Comparison of ENCODE assay signal across 24 mouse cellular contexts in the genomic region with DNA sequence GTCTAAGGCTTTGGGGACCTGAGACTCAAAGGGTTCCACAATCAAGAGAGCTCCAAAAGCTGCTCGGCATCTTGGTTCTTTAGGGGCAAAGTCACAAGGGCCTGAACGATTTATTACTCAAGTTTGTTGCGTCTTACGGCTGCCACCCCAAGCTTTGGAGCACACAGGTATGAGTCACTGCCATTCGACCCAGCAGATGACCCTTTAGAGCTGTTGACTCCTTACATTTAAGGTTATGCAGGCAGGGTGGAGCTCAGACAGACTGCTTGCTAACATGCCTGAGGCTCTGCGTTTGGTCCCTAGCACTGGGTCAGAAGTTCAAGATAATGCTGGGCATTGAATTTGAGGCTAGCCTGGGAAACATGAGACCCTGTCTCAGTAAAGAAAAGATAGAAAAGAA. TPM values are rescaled to one million over a fixed set of nuclear protein-coding genes. Genes with fewer than 3 reads are reported as not detected.
DNase-seq lines count a peak whose midpoint lies in the region; ATAC-seq and TF ChIP-seq lines count a peak whose summit lies in the region.
"Had no signal": no experiment of that assay in that cellular context is flagged by ENCODE, and none has a peak within 500 bp of the region (broad histone marks: within the 10 kb centered on the region; RNA-seq: fewer than 3 reads in every experiment).

No protein-coding gene starts in this region.

- no peaks in the 10 kb centered on the region for H3K9me3 ChIP-seq in hindbrain, embryonic 11.5 days (ENCODE audit: control insufficient read depth, low read length)
- H3K9me3 ChIP-seq in hindbrain, embryonic 14.5 days (ENCODE audit: control insufficient read depth, low read length): no peaks in the 10 kb centered on the region
- no peaks in the 10 kb centered on the region for H3K9me3 ChIP-seq in heart, embryonic 11.5 days (replicated peaks; ENCODE audit: control insufficient read depth, low read length)
- H3K9me3 ChIP-seq: embryonic facial prominence, embryonic 12.5 days; heart, embryonic 10.5 days; hindbrain, embryonic 12.5 days; liver, embryonic 13.5 days; midbrain, embryonic 15.5 days; neural tube, embryonic 13.5 days had no signal

- DNase-seq in testis, postnatal 14 days (ENCODE audit: low spot score): no peak
- peak; percentile 25 for DNase-seq in R1 (ENCODE audit: low read depth, low spot score)
- DNase-seq in hindbrain, embryonic 11.5 days (ENCODE audit: low spot score): no peak
- no peak for DNase-seq in hindbrain, embryonic 14.5 days (ENCODE audit: low spot score)
- DNase-seq: adrenal gland, postnatal 10 days; cerebellum, adult 18-20 months; cerebellum, postnatal 14 days; kidney, adult 9 months; layer of hippocampus, postnatal 36 days; liver, embryonic 13.5 days; lung, embryonic 14.5 days; lung, postnatal 36 days; retina, postnatal 1 day; thymus, postnatal 25 days had no signal

- H3K4me1 ChIP-seq in testis, adult 2 months (ENCODE audit: control insufficient read depth, insufficient read depth, low read length): peaks cover 11% of the 10 kb centered on the region
- H3K4me1 ChIP-seq in hindbrain, embryonic 11.5 days (replicated peaks; ENCODE audit: control insufficient read depth, insufficient read depth, low read length): 0 out of 2 replicates have a peak, but pooled peaks cover 2% of the 10 kb centered on the region
- H3K4me1 ChIP-seq in hindbrain, embryonic 14.5 days (replicated peaks; ENCODE audit: control insufficient read depth, insufficient read depth, low read length): peaks cover 6% of the 10 kb centered on the region; the same call in 1 of the 2 replicates
- H3K4me1 ChIP-seq in heart, embryonic 11.5 days (ENCODE audit: control insufficient read depth, insufficient read depth, low read length): no peaks in the 10 kb centered on the region

- no peak overlapping the region for H3K9ac ChIP-seq in hindbrain, embryonic 11.5 days (ENCODE audit: low read depth, low read length)
- no peak overlapping the region for H3K9ac ChIP-seq in hindbrain, embryonic 14.5 days
- H3K9ac ChIP-seq in heart, embryonic 11.5 days (ENCODE audit: low read depth, low read length): no peak overlapping the region
- H3K9ac ChIP-seq: embryonic facial prominence, embryonic 12.5 days; hindbrain, embryonic 12.5 days; liver, embryonic 13.5 days; lung, embryonic 14.5 days; midbrain, embryonic 15.5 days; neural tube, embryonic 13.5 days had no signal

- no peak for TF ChIP-seq CTCF in testis, adult 2 months (IDR thresholded peaks at IDR 0.05; ENCODE audit: control insufficient read depth, insufficient read depth, insufficient replicate concordance, low read depth, low read length)

- 77% methylated on average over 6 of the region's 6 CpGs for WGBS in hindbrain, embryonic 11.5 days
- WGBS in hindbrain, embryonic 14.5 days: 79% methylated on average over 6 of the region's 6 CpGs
- WGBS in heart, embryonic 11.5 days (ENCODE audit: insufficient replicate concordance): 70% methylated on average over 6 of the region's 6 CpGs

- no peaks in the 10 kb centered on the region for H3K79me2 ChIP-seq in myocyte (ENCODE audit: control insufficient read depth, insufficient read depth)

- H3K27ac ChIP-seq in testis, adult 2 months (ENCODE audit: control insufficient read depth, insufficient read depth, low read depth, low read length): 0 out of 2 replicates have a peak overlapping the region, but pooled peaks have one; percentile 31
- no peak overlapping the region for H3K27ac ChIP-seq in hindbrain, embryonic 11.5 days (ENCODE audit: low read depth, low read length)
- no peak overlapping the region for H3K27ac ChIP-seq in hindbrain, embryonic 14.5 days
- H3K27ac ChIP-seq in heart, embryonic 11.5 days (ENCODE audit: low read depth, low read length): no peak overlapping the region
- H3K27ac ChIP-seq: embryonic facial prominence, embryonic 12.5 days; heart, embryonic 10.5 days; hindbrain, embryonic 12.5 days; liver, embryonic 13.5 days; midbrain, embryonic 15.5 days; neural tube, embryonic 13.5 days had no signal

- TF ChIP-seq POLR2A in testis, adult 2 months (IDR thresholded peaks at IDR 0.05; ENCODE audit: control insufficient read depth, low read depth, low read length): no peak
- no peak for TF ChIP-seq POLR2A in myocyte (IDR thresholded peaks at IDR 0.05; ENCODE audit: insufficient read length, low read depth)

- no peak overlapping the region for H3K4me3 ChIP-seq in testis, adult 2 months (ENCODE audit: control insufficient read depth, low read depth, low read length)
- H3K4me3 ChIP-seq in myocyte: no peak overlapping the region
- no peak overlapping the region for H3K4me3 ChIP-seq in hindbrain, embryonic 11.5 days (ENCODE audit: low read depth, low read length)
- no peak overlapping the region for H3K4me3 ChIP-seq in hindbrain, embryonic 14.5 days (replicated peaks; ENCODE audit: low read length)
- H3K4me3 ChIP-seq in heart, embryonic 11.5 days (ENCODE audit: low read depth, low read length): no peak overlapping the region
- H3K4me3 ChIP-seq: embryonic facial prominence, embryonic 12.5 days; heart, embryonic 10.5 days; hindbrain, embryonic 12.5 days; liver, embryonic 13.5 days; midbrain, embryonic 15.5 days; neural tube, embryonic 13.5 days had no signal

- no peak for ATAC-seq in hindbrain, embryonic 11.5 days (ENCODE audit: low FRiP score)
- no peak for ATAC-seq in megakaryocyte progenitor cell, adult 5-6 weeks (replicated peaks; ENCODE audit: poor library complexity)
- no peak for ATAC-seq in hindbrain, embryonic 14.5 days (ENCODE audit: low FRiP score)
- ATAC-seq in heart, embryonic 11.5 days (replicated peaks; ENCODE audit: insufficient number of reproducible peaks, low FRiP score, low TSS enrichment): no peak
- ATAC-seq: midbrain, embryonic 15.5 days had no signal

- no peak overlapping the region for H3ac ChIP-seq in myocyte (ENCODE audit: control insufficient read depth, insufficient read length)

- no peaks in the 10 kb centered on the region for H3K36me3 ChIP-seq in testis, adult 2 months (ENCODE audit: control insufficient read depth, insufficient read depth, low read length)
- H3K36me3 ChIP-seq in myocyte (ENCODE audit: control insufficient read depth, insufficient read depth): peaks cover 6% of the 10 kb centered on the region
- peaks cover 3% of the 10 kb centered on the region for H3K36me3 ChIP-seq in hindbrain, embryonic 11.5 days (ENCODE audit: control insufficient read depth, insufficient read depth, low read length)
- H3K36me3 ChIP-seq in hindbrain, embryonic 14.5 days (replicated peaks; ENCODE audit: control insufficient read depth, insufficient read depth): peaks cover 13% of the 10 kb centered on the region
- no peaks in the 10 kb centered on the region for H3K36me3 ChIP-seq in heart, embryonic 11.5 days (ENCODE audit: control insufficient read depth, insufficient read depth, low read length)

- H3K4me2 ChIP-seq in myocyte (ENCODE audit: low read depth): peak overlapping the region; percentile 22
- H3K4me2 ChIP-seq in hindbrain, embryonic 11.5 days (replicated peaks; ENCODE audit: low read depth, low read length): no peak overlapping the region
- no peak overlapping the region for H3K4me2 ChIP-seq in hindbrain, embryonic 14.5 days (replicated peaks)
- no peak overlapping the region for H3K4me2 ChIP-seq in heart, embryonic 11.5 days
- H3K4me2 ChIP-seq: embryonic facial prominence, embryonic 12.5 days; hindbrain, embryonic 12.5 days; liver, embryonic 13.5 days; lung, embryonic 14.5 days; midbrain, embryonic 15.5 days; neural tube, embryonic 13.5 days had no signal

- H3K27me3 ChIP-seq in testis, adult 2 months (ENCODE audit: control insufficient read depth, insufficient read depth, low read length): no peaks in the 10 kb centered on the region; the same call in 1 of the 2 replicates
- H3K27me3 ChIP-seq in myocyte (ENCODE audit: control insufficient read depth, insufficient read depth, insufficient read length): no peaks in the 10 kb centered on the region
- peaks cover 12% of the 10 kb centered on the region for H3K27me3 ChIP-seq in hindbrain, embryonic 11.5 days (ENCODE audit: control insufficient read depth, insufficient read depth, low read length)
- no peaks in the 10 kb centered on the region for H3K27me3 ChIP-seq in hindbrain, embryonic 14.5 days (ENCODE audit: control insufficient read depth, insufficient read depth, low read length)
- H3K27me3 ChIP-seq in heart, embryonic 11.5 days (ENCODE audit: control insufficient read depth, insufficient read depth, low read length): peaks cover 10% of the 10 kb centered on the region
- H3K27me3 ChIP-seq: midbrain, embryonic 15.5 days had no signal

RNA-seq across cellular contexts. Expression of gene Sema6c, which starts 17.3 kb away (rescaled TPM):
- polyA plus RNA-seq in testis, adult 2 months (2012; rRNA removed): 31.3 and 38.5 TPM in 2 replicates
- 29.0 TPM for polyA plus RNA-seq in myocyte (2012; fragmentation: generic; extraction: Trizol)
- 22.6 and 27.0 TPM in 2 replicates for polyA plus RNA-seq in hindbrain, embryonic 11.5 days (2014; fragmentation: Nextera tagmentation; extraction: Ambion mirVana)
- total RNA-seq in megakaryocyte progenitor cell, adult 5-6 weeks (2015): 0.05 and 0.07 TPM in 2 replicates
- not detected in 2 replicates for total RNA-seq in megakaryocyte progenitor cell, adult 5-6 weeks (2017)
- polyA plus RNA-seq in hindbrain, embryonic 14.5 days (2014; fragmentation: Nextera tagmentation; extraction: Ambion mirVana): 35.8 and 36.5 TPM in 2 replicates
- 2.2 and 2.8 TPM in 2 replicates for polyA plus RNA-seq in heart, embryonic 11.5 days (2014; fragmentation: Nextera tagmentation; extraction: Ambion mirVana)

RNA-seq across cellular contexts. Expression of gene Tnfaip8l2, which starts 35.4 kb away (rescaled TPM):
- 0.81 and 0.82 TPM in 2 replicates for polyA plus RNA-seq in testis, adult 2 months (2012; rRNA removed)
- polyA plus RNA-seq in myocyte (2012; fragmentation: generic; extraction: Trizol): 0.22 TPM
- 1.7 and 2.1 TPM in 2 replicates for polyA plus RNA-seq in hindbrain, embryonic 11.5 days (2014; fragmentation: Nextera tagmentation; extraction: Ambion mirVana)
- total RNA-seq in megakaryocyte progenitor cell, adult 5-6 weeks (2015): 17.9 and 18.7 TPM in 2 replicates
- 17.8 and 25.1 TPM in 2 replicates for total RNA-seq in megakaryocyte progenitor cell, adult 5-6 weeks (2017)
- 2.3 and 2.7 TPM in 2 replicates for polyA plus RNA-seq in hindbrain, embryonic 14.5 days (2014; fragmentation: Nextera tagmentation; extraction: Ambion mirVana)
- polyA plus RNA-seq in heart, embryonic 11.5 days (2014; fragmentation: Nextera tagmentation; extraction: Ambion mirVana): 0.79 and 1.5 TPM in 2 replicates
- polyA plus RNA-seq: G1E had no signal

RNA-seq across cellular contexts. Expression of gene Gabpb2, which starts 40.1 kb away (rescaled TPM):
- 5.2 and 5.6 TPM in 2 replicates for polyA plus RNA-seq in testis, adult 2 months (2012; rRNA removed)
- 3.3 TPM for polyA plus RNA-seq in myocyte (2012; fragmentation: generic; extraction: Trizol)
- polyA plus RNA-seq in hindbrain, embryonic 11.5 days (2014; fragmentation: Nextera tagmentation; extraction: Ambion mirVana): 6.1 and 9.7 TPM in 2 replicates
- total RNA-seq in megakaryocyte progenitor cell, adult 5-6 weeks (2015): 28.5 and 29.3 TPM in 2 replicates
- 43.1 and 57.7 TPM in 2 replicates for total RNA-seq in megakaryocyte progenitor cell, adult 5-6 weeks (2017)
- 3.0 and 3.9 TPM in 2 replicates for polyA plus RNA-seq in hindbrain, embryonic 14.5 days (2014; fragmentation: Nextera tagmentation; extraction: Ambion mirVana)
- polyA plus RNA-seq in heart, embryonic 11.5 days (2014; fragmentation: Nextera tagmentation; extraction: Ambion mirVana): 5.4 and 7.2 TPM in 2 replicates

RNA-seq across cellular contexts. Expression of gene Lysmd1, which starts 43.7 kb away (rescaled TPM):
- 7.5 and 7.9 TPM in 2 replicates for polyA plus RNA-seq in testis, adult 2 months (2012; rRNA removed)
- 7.0 TPM for polyA plus RNA-seq in myocyte (2012; fragmentation: generic; extraction: Trizol)
- 12.5 and 19.3 TPM in 2 replicates for polyA plus RNA-seq in hindbrain, embryonic 11.5 days (2014; fragmentation: Nextera tagmentation; extraction: Ambion mirVana)
- total RNA-seq in megakaryocyte progenitor cell, adult 5-6 weeks (2015): 3.1 and 3.6 TPM in 2 replicates
- 3.8 and 4.3 TPM in 2 replicates for total RNA-seq in megakaryocyte progenitor cell, adult 5-6 weeks (2017)
- 34.0 and 35.7 TPM in 2 replicates for polyA plus RNA-seq in hindbrain, embryonic 14.5 days (2014; fragmentation: Nextera tagmentation; extraction: Ambion mirVana)
- 6.5 and 7.6 TPM in 2 replicates for polyA plus RNA-seq in heart, embryonic 11.5 days (2014; fragmentation: Nextera tagmentation; extraction: Ambion mirVana)

RNA-seq across cellular contexts. Expression of gene Scnm1, which starts 43.8 kb away (rescaled TPM):
- 41.4 and 43.3 TPM in 2 replicates for polyA plus RNA-seq in testis, adult 2 months (2012; rRNA removed)
- 30.6 TPM for polyA plus RNA-seq in myocyte (2012; fragmentation: generic; extraction: Trizol)
- 83.2 and 84.9 TPM in 2 replicates for polyA plus RNA-seq in hindbrain, embryonic 11.5 days (2014; fragmentation: Nextera tagmentation; extraction: Ambion mirVana)
- total RNA-seq in megakaryocyte progenitor cell, adult 5-6 weeks (2015): 43.4 and 45.8 TPM in 2 replicates
- total RNA-seq in megakaryocyte progenitor cell, adult 5-6 weeks (2017): 66.0 and 85.7 TPM in 2 replicates
- polyA plus RNA-seq in hindbrain, embryonic 14.5 days (2014; fragmentation: Nextera tagmentation; extraction: Ambion mirVana): 71.4 and 82.4 TPM in 2 replicates
- polyA plus RNA-seq in heart, embryonic 11.5 days (2014; fragmentation: Nextera tagmentation; extraction: Ambion mirVana): 57.7 and 61.8 TPM in 2 replicates
